Mouse (Mus musculus) gastrocnemius, adult 18-20 months (tissue): ENCODE results near the gene March9. TPM values are rescaled to one million over a fixed set of nuclear protein-coding genes. Genes with fewer than 3 reads are reported as not detected.
"Not testable (repeated sequence)": the region's sequence is repeated elsewhere in the genome, so short reads cannot be mapped to it uniquely, and the experiment has no call there.

Experiments
- DNase-seq: peaks from one replicate; pipeline ENCODE4 v3.0.0; 2021; ENCODE audit warnings: low spot score
- total RNA-seq, 2 experiments: library from RNA; stranded (reverse); gene quantifications; 2 replicates each; pipeline ENCODE4 v1.2.3; 2021

March9 gene
- total RNA-seq, 2 experiments from 2014 or later, result 0.39 to 1.0 TPM

GRCm38 (mm10) chr10:127079665-127080391 lies 19.8 kb upstream of the March9 start:
- DNase-seq, result no peak

GRCm38 (mm10) chr10:127078677-127079575 lies 18.9 kb upstream of the March9 start:
- no peak for DNase-seq

GRCm38 (mm10) chr10:127078001-127078676 lies 18.2 kb upstream of the March9 start:
- DNase-seq, result no peak

- DNase-seq, result no peak
Measured at GRCm38 (mm10) chr10:127077515-127077914, 17.5 kb upstream of the March9 start.

- no peak for DNase-seq
Measured at GRCm38 (mm10) chr10:127076082-127076481, 16.1 kb upstream of the March9 start.

- no peak for DNase-seq
Measured at GRCm38 (mm10) chr10:127075651-127076050, 15.7 kb upstream of the March9 start.

- DNase-seq, result no peak
Measured at GRCm38 (mm10) chr10:127075080-127075479, 15.1 kb upstream of the March9 start, which contains the start of gene Agap2. Agap2 (plus strand) TSS chr10:127075284.

- DNase-seq, result no peak
Measured at GRCm38 (mm10) chr10:127073981-127074380, 14.0 kb upstream of the March9 start.

GRCm38 (mm10) chr10:127072969-127073368 lies 13.0 kb upstream of the March9 start:
- not testable (repeated sequence) for DNase-seq

GRCm38 (mm10) chr10:127072270-127072669 lies 12.3 kb upstream of the March9 start:
- DNase-seq, result not testable (repeated sequence)

- no peak for DNase-seq
Measured at GRCm38 (mm10) chr10:127071203-127071602, 11.2 kb upstream of the March9 start.

GRCm38 (mm10) chr10:127070190-127071121 lies 10.5 kb upstream of the March9 start, which contains the start of gene Tspan31:
Tspan31 (minus strand) TSS chr10:127070264.
- DNase-seq, result peak; percentile 94

- no peak for DNase-seq
Measured at GRCm38 (mm10) chr10:127069281-127070189, 9.6 kb upstream of the March9 start.

- no peak for DNase-seq
Measured at GRCm38 (mm10) chr10:127068360-127069038, 8.5 kb upstream of the March9 start.

GRCm38 (mm10) chr10:127066519-127067018 lies 6.6 kb upstream of the March9 start:
- no peak for DNase-seq

- DNase-seq, result no peak
Measured at GRCm38 (mm10) chr10:127065981-127066380, 6.0 kb upstream of the March9 start.

- no peak for DNase-seq
Measured at GRCm38 (mm10) chr10:127063913-127064870, 4.2 kb upstream of the March9 start.
